Mouse (Mus musculus) kidney, embryonic 15.5 days (tissue): Measurements from ENCODE around the gene Vinac1. TPM values are rescaled to one million over a fixed set of nuclear protein-coding genes. Genes with fewer than 3 reads are reported as not detected.

ENCODE experiments used
- ATAC-seq: fragments of 200-750 bp; cut with Nextera tagmentation; replicated peaks from 2 replicates; pipeline ENCODE4 v1.8.0; 2017; ENCODE audit warnings: moderate TSS enrichment; ENCODE audit not compliant: low FRiP score
- H3K27ac ChIP-seq: fragments of 300-500 bp; sonication (generic); 2 replicates; pipeline ENCODE4 v1.5.1; 2015; ENCODE audit warnings: mild to moderate bottlenecking, inconsistent platforms
- H3K27me3 ChIP-seq: fragments of 300-500 bp; sonication (generic); 2 replicates; pipeline ENCODE4 v1.6.1; 2015; ENCODE audit warnings: inconsistent platforms
- H3K36me3 ChIP-seq: fragments of 300-500 bp; sonication (generic); 2 replicates; pipeline ENCODE4 v1.6.1; 2015; ENCODE audit warnings: inconsistent platforms
- H3K4me1 ChIP-seq: fragments of 300-500 bp; sonication (generic); 2 replicates; pipeline ENCODE4 v1.6.1; 2015; ENCODE audit warnings: inconsistent platforms
- H3K4me2 ChIP-seq: fragments of 300-500 bp; sonication (generic); 2 replicates; pipeline ENCODE4 v1.6.1; 2015; ENCODE audit warnings: moderate library complexity, mild to moderate bottlenecking, inconsistent platforms
- H3K4me3 ChIP-seq: fragments of 300-500 bp; sonication (generic); replicated peaks from 2 replicates; pipeline ENCODE4 v1.5.1; 2015; ENCODE audit warnings: mild to moderate bottlenecking, inconsistent platforms
- H3K9ac ChIP-seq: fragments of 300-500 bp; sonication (generic); 2 replicates; pipeline ENCODE4 v1.6.1; 2015; ENCODE audit warnings: mild to moderate bottlenecking, inconsistent platforms
- H3K9me3 ChIP-seq: fragments of 300-500 bp; sonication (generic); replicated peaks from 2 replicates; pipeline ENCODE4 v1.6.1; 2016; ENCODE audit warnings: inconsistent platforms
- WGBS: fragments of 180-500 bp; shearing (Covaris S2); methylation state at CpG from one replicate; pipeline ENCODE4 v1.1.7; 2015; ENCODE audit warnings: mixed read lengths; 5-methylcytosine and 5-hydroxymethylcytosine counted together
- polyA plus RNA-seq: library from polyadenylated mRNA; unstranded; fragments of >200 nt; fragmentation: Nextera tagmentation; extraction: Ambion mirVana; gene quantifications from 2 replicates; pipeline ENCODE4 v1.2.1, GENCODE M21; 2015

Gene Vinac1
- 0.04 and 0.06 TPM in 2 replicates for polyA plus RNA-seq

GRCm38 (mm10) chr2:129047811-129048210, at the start of gene Vinac1:
TSS of gene Vinac1 (minus strand) at chr2:129048172.
- 85% methylated on average over 8 of the region's 8 CpGs for WGBS
- Histone ChIP-seq H3K27ac (peak within 1 kb of the TSS; percentile 34; the same call in 1 of the 2 replicates), H3K4me2 (no peak within 1 kb of the TSS), H3K9ac (no peak within 1 kb of the TSS), H3K27me3 (0 out of 2 replicates have a peak, but pooled peaks cover 4% of the 10 kb centered on the region), H3K4me1 (peaks cover 12% of the 10 kb centered on the region), H3K9me3 (no peaks in the 10 kb centered on the region), H3K36me3 (no peaks in the 10 kb centered on the region), H3K4me3 (no peak within 1 kb of the TSS)
- ATAC-seq, result no peak

GRCm38 (mm10) chr2:129093926-129094724, 46.2 kb upstream of the Vinac1 start:
- H3K4me2 ChIP-seq, result no peak overlapping the region
- no peaks in the 10 kb centered on the region for H3K4me1 ChIP-seq
- H3K9me3 ChIP-seq, result no peaks in the 10 kb centered on the region
- 88% methylated on average over 18 of the region's 18 CpGs for WGBS
- no peak overlapping the region for H3K9ac ChIP-seq
- peaks cover 60% of the 10 kb centered on the region for H3K36me3 ChIP-seq
- no peak for ATAC-seq
- H3K4me3 ChIP-seq, result no peak overlapping the region
- H3K27ac ChIP-seq, result no peak overlapping the region
- no peaks in the 10 kb centered on the region for H3K27me3 ChIP-seq

GRCm38 (mm10) chr2:129092810-129093209, 44.8 kb upstream of the Vinac1 start:
- ATAC-seq, result no peak
- peaks cover 71% of the 10 kb centered on the region for H3K36me3 ChIP-seq
- no peak overlapping the region for H3K4me3 ChIP-seq
- no peak overlapping the region for H3K4me2 ChIP-seq
- H3K27ac ChIP-seq, result no peak overlapping the region
- WGBS, result 79% methylated on average over 12 of the region's 12 CpGs
- no peaks in the 10 kb centered on the region for H3K4me1 ChIP-seq
- H3K27me3 ChIP-seq, result no peaks in the 10 kb centered on the region
- H3K9ac ChIP-seq, result no peak overlapping the region
- H3K9me3 ChIP-seq, result no peaks in the 10 kb centered on the region

- no peak overlapping the region for H3K4me2 ChIP-seq
- peaks cover 89% of the 10 kb centered on the region for H3K36me3 ChIP-seq
- 82% methylated on average over 4 of the region's 4 CpGs for WGBS
- H3K27ac ChIP-seq, result no peak overlapping the region
- no peak overlapping the region for H3K4me3 ChIP-seq
- no peaks in the 10 kb centered on the region for H3K27me3 ChIP-seq
- no peak overlapping the region for H3K9ac ChIP-seq
- H3K9me3 ChIP-seq, result no peaks in the 10 kb centered on the region
- H3K4me1 ChIP-seq, result no peaks in the 10 kb centered on the region
- ATAC-seq, result no peak
These were observed 42.4 kb upstream of the Vinac1 start for GRCm38 (mm10) chr2:129090370-129090769.

GRCm38 (mm10) chr2:129087520-129087919, 39.5 kb upstream of the Vinac1 start:
- H3K27ac ChIP-seq, result no peak overlapping the region
- no peak overlapping the region for H3K4me3 ChIP-seq
- no peaks in the 10 kb centered on the region for H3K27me3 ChIP-seq
- no peak overlapping the region for H3K4me2 ChIP-seq
- 84% methylated on average over 1 of the region's 1 CpGs for WGBS
- no peaks in the 10 kb centered on the region for H3K9me3 ChIP-seq
- no peak for ATAC-seq
- H3K4me1 ChIP-seq, result no peaks in the 10 kb centered on the region
- peaks cover 75% of the 10 kb centered on the region for H3K36me3 ChIP-seq
- no peak overlapping the region for H3K9ac ChIP-seq

GRCm38 (mm10) chr2:129084959-129085358, 37.0 kb upstream of the Vinac1 start:
- Histone ChIP-seq H3K27ac (no peak overlapping the region), H3K9ac (no peak overlapping the region), H3K9me3 (no peaks in the 10 kb centered on the region), H3K4me2 (no peak overlapping the region), H3K27me3 (no peaks in the 10 kb centered on the region), H3K36me3 (peaks cover 75% of the 10 kb centered on the region), H3K4me1 (no peaks in the 10 kb centered on the region), H3K4me3 (no peak overlapping the region)
- 63% methylated on average over 2 of the region's 2 CpGs for WGBS
- ATAC-seq, result no peak

GRCm38 (mm10) chr2:129083514-129083913, 35.5 kb upstream of the Vinac1 start:
- Histone ChIP-seq H3K27me3 (no peaks in the 10 kb centered on the region), H3K27ac (no peak overlapping the region), H3K4me1 (no peaks in the 10 kb centered on the region), H3K9me3 (no peaks in the 10 kb centered on the region), H3K36me3 (peaks cover 73% of the 10 kb centered on the region), H3K4me2 (no peak overlapping the region), H3K4me3 (no peak overlapping the region), H3K9ac (no peak overlapping the region)
- WGBS, result 95% methylated on average over 5 of the region's 5 CpGs
- no peak for ATAC-seq

- Histone ChIP-seq H3K36me3 (peaks cover 80% of the 10 kb centered on the region), H3K9ac (no peak overlapping the region), H3K4me1 (no peaks in the 10 kb centered on the region), H3K9me3 (no peaks in the 10 kb centered on the region), H3K27me3 (no peaks in the 10 kb centered on the region), H3K27ac (no peak overlapping the region), H3K4me3 (no peak overlapping the region), H3K4me2 (no peak overlapping the region)
- ATAC-seq, result no peak
- WGBS, result 69% methylated on average over 13 of the region's 13 CpGs
These were observed 33.1 kb upstream of the Vinac1 start for GRCm38 (mm10) chr2:129081097-129081496.

- no peak overlapping the region for H3K4me3 ChIP-seq
- H3K27ac ChIP-seq, result no peak overlapping the region
- no peaks in the 10 kb centered on the region for H3K27me3 ChIP-seq
- H3K9ac ChIP-seq, result no peak overlapping the region
- peaks cover 71% of the 10 kb centered on the region for H3K36me3 ChIP-seq
- no peak for ATAC-seq
- H3K9me3 ChIP-seq, result no peaks in the 10 kb centered on the region
- H3K4me2 ChIP-seq, result no peak overlapping the region
- no peaks in the 10 kb centered on the region for H3K4me1 ChIP-seq
- WGBS, result 69% methylated on average over 2 of the region's 2 CpGs
These were observed 31.2 kb upstream of the Vinac1 start for GRCm38 (mm10) chr2:129079194-129079593.

- no peak overlapping the region for H3K4me2 ChIP-seq
- WGBS, result 78% methylated on average over 3 of the region's 3 CpGs
- H3K4me1 ChIP-seq, result no peaks in the 10 kb centered on the region
- peaks cover 66% of the 10 kb centered on the region for H3K36me3 ChIP-seq
- H3K27me3 ChIP-seq, result no peaks in the 10 kb centered on the region
- H3K27ac ChIP-seq, result no peak overlapping the region
- no peak overlapping the region for H3K4me3 ChIP-seq
- H3K9me3 ChIP-seq, result no peaks in the 10 kb centered on the region
- H3K9ac ChIP-seq, result no peak overlapping the region
- no peak for ATAC-seq
These were observed 30.3 kb upstream of the Vinac1 start for GRCm38 (mm10) chr2:129078313-129078712.

- ATAC-seq, result no peak
- H3K4me1 ChIP-seq, result peaks cover 17% of the 10 kb centered on the region
- WGBS, result 90% methylated on average over 3 of the region's 3 CpGs
These were observed 22.3 kb upstream of the Vinac1 start for GRCm38 (mm10) chr2:129070296-129070695.

GRCm38 (mm10) chr2:129066326-129066725, 18.4 kb upstream of the Vinac1 start:
- H3K36me3 ChIP-seq, result peaks cover 14% of the 10 kb centered on the region
- peak overlapping the region; percentile 84 for H3K4me2 ChIP-seq
- peak overlapping the region; percentile 79 for H3K4me3 ChIP-seq
- no peaks in the 10 kb centered on the region for H3K27me3 ChIP-seq
- H3K27ac ChIP-seq, result peak overlapping the region; percentile 79
- peak; percentile 86 for ATAC-seq
- H3K4me1 ChIP-seq, result peaks cover 19% of the 10 kb centered on the region
- H3K9ac ChIP-seq, result peak overlapping the region; percentile 73
- no peaks in the 10 kb centered on the region for H3K9me3 ChIP-seq
- WGBS, result under 1% methylated on average over 20 of the region's 20 CpGs

More at GRCm38 (mm10) chr2:129070296-129070695, 22.3 kb upstream of the Vinac1 start:
- peaks cover 14% of the 10 kb centered on the region for H3K36me3 ChIP-seq
- H3K4me2 ChIP-seq, result no peak overlapping the region
- no peak overlapping the region for H3K4me3 ChIP-seq
- H3K27ac ChIP-seq, result no peak overlapping the region
- no peaks in the 10 kb centered on the region for H3K9me3 ChIP-seq
- H3K27me3 ChIP-seq, result no peaks in the 10 kb centered on the region
- no peak overlapping the region for H3K9ac ChIP-seq
